Mouse (Mus musculus) heart, adult 11 months (tissue): Measurements from ENCODE around the gene Creb3l1.

Experiments
- DNase-seq: peaks from one replicate; pipeline ENCODE4 v3.0.0; 2022

Creb3l1 gene

GRCm38 (mm10) chr2:91939303-91939935 is 84.9 kb downstream of the Creb3l1 start:
- DNase-seq: no peak

GRCm38 (mm10) chr2:91936154-91936553 is 88.1 kb downstream of the Creb3l1 start:
- no peak for DNase-seq

- DNase-seq: no peak
Observed at GRCm38 (mm10) chr2:91934826-91935525, 89.3 kb downstream of the Creb3l1 start.

- no peak for DNase-seq
Observed at GRCm38 (mm10) chr2:91934016-91934415, 90.3 kb downstream of the Creb3l1 start.

GRCm38 (mm10) chr2:91933471-91933870 is 90.8 kb downstream of the Creb3l1 start:
- no peak for DNase-seq

- DNase-seq: peak; percentile 90
Observed at GRCm38 (mm10) chr2:91932737-91933350, 91.5 kb downstream of the Creb3l1 start.
